Mouse (Mus musculus) R1 (cell line): ENCODE measurements around the gene 4930442H23Rik.
"Not testable (repeated sequence)": the region's sequence is repeated elsewhere in the genome, so short reads cannot be mapped to it uniquely, and the experiment has no call there.

Experiments
- DNase-seq: peaks from one replicate; pipeline ENCODE4 v3.0.0-alpha.2; 2018; ENCODE audit warnings: low read depth, low spot score

4930442H23Rik gene

DNA sequence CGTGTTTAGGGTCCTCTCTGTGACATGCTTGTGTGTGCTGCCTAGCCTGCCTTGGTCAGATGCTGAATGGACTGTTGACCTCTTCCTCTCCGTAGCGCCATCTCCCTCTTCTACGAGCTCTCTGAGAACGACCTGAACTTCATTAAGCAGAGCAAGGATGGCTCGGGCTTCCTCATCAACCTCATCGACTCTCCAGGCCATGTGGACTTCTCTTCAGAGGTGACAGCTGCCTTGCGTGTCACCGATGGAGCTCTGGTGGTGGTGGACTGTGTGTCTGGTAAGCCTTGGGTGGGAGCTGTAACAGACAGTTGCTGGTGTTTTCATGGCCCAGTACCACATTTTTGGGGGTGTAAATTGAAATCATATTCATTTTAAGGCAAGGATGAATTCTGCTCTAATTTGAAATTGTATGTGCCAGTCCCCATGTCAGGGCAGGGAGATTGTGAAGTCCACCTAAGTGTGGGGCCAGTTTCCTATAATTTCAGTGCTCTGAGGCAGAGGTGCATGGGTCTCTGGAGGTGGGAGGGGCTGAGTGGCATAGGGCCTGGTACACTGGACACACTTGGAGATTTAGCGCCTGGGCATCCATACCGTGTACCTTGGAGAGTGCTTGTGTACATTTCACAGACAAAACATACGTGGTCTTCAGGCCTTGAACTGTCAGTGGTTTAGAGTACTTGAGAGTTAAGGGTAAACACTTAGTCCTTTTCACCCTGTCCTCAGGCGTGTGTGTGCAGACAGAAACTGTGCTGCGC, 5.5 kb downstream of the 4930442H23Rik start:
- no peak for DNase-seq

DNA sequence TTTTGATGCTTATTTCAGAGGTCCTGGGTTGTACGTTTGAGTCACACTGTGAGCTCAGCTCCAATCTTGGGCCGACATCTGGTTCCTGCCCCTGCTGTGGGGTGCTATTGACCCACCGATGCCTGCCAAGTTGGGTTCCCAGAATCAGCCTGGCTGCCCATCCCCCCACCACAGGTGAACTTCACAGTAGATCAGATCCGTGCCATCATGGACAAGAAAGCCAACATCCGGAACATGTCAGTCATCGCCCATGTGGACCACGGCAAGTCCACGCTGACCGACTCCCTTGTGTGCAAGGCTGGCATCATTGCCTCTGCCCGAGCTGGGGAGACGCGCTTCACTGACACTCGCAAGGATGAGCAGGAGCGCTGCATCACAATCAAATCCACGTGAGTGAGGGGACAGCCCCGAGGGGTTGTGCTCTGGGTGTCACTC, 6.1 kb downstream of the 4930442H23Rik start:
- DNase-seq, result peak; percentile 53

DNA sequence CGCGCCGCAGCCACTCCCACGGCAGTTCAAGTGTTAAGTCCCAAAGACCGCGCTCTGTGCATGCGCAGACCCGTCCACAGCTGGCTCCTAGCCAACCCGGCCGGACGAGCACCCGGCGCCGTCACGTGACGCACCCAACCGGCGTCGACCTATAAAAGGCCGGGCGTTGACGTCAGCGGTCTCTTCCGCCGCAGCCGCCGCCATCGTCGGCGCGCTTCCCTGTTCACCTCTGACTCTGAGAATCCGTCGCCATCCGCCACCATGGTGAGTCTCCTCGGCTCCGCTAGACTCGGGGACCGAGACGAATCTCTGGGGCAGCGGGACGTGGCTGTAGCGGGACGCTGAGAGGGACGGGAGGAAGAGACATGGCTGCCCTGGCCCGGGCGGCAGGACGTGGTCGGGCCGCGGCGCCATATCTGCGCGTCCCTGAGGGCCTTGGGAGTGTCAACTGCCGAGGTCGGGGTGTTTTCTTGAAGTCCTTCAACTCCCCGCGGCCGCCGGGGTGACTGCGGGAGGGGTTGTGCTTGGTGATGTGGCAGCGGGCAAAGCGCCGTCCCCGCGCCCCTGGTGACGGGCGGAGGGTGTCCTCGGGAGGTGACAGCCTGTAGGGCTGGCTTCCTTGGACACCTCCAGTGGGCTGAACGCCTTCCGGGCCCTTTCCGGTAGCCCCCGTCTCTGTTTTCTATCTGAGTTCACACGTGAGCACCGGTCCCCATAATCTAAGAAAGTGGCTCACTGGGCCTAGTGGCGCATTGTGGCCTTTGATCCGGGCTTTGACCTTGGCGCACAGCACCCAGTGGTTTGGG, 7.0 kb downstream of the 4930442H23Rik start, which contains the start of gene Eef2:
Gene Eef2 (plus strand): TSS at position 166 of the 806 bp plus-strand sequence.
- peak; percentile 96 for DNase-seq

DNA sequence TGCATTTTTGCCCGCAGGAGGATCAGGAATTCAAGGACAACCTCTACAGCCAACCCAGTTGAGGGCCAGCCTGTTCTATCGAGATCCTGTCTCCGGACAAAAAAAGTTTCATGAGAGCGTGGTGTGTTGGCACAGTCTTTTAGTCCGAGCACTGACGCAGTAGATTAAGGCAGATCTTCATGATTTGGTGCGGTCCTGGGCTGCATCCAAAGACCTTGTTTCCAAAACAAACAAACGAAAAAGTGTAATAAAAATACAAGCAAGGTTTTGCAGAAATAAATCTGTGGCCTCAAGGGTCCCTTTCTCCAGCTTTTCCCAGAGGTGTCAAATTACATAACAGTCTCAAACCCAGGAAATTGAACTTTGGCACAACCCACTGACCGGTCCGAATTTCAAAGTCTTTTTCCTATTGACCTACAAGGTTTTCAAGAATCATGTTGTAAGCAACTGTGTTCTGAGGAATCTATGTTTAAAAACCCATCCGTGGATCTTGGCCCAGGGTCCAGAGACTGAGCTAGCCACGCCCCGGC, 7.6 kb downstream of the 4930442H23Rik start:
- no peak for DNase-seq

DNA sequence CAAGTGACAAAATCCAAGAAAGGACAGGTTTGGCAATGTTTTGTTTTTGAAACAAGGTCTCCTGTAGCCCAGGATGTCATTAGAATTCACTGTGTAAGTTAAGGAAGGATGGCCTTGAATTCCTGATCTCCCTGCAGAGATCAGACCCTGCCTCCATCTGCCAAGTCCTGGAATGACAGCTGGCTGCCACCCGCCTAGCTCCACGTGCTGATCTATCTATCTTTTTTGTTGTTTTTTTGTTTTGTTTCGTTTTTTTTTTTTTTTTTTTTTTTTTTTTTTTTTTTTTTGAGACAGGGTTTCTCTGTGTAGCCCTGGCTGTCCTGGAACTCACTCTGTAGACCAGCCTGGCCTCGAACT, 8.3 kb downstream of the 4930442H23Rik start:
- not testable (repeated sequence) for DNase-seq

DNA sequence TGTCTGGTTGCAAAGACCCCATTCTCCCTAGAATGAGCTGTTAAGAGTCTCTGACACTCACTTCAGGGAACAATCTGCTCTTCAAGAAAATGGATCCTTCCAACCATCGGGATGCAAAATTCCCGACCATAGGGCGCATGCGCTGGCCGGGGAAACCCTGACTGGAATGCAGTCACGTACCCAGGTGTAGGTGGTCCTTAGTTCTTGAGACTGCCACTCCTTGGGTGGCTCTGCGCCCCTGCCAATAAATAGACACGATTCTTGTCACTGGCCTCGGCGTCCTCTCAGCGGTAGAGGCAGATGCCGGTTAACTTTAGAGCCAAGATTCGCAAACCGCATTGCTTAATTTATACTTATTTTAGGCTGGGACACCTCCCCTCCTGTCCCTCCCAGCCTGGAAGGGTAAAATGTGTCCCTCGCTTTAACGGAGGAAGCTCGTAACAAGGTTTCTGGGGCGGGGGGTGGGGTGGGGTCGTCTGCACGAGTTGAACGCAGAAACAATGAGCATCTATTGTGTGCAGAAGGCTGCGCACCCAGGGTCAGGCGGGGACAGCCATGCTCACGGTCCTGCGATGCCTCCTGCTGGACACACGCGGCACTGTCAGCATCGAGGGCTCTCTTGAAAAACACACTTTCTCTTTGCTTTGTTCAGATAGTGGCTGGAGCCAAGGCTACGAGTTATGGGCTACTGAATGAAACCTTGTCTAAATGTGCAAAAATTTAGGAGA, 8.9 kb downstream of the 4930442H23Rik start:
- DNase-seq, result peak; percentile 92

DNA sequence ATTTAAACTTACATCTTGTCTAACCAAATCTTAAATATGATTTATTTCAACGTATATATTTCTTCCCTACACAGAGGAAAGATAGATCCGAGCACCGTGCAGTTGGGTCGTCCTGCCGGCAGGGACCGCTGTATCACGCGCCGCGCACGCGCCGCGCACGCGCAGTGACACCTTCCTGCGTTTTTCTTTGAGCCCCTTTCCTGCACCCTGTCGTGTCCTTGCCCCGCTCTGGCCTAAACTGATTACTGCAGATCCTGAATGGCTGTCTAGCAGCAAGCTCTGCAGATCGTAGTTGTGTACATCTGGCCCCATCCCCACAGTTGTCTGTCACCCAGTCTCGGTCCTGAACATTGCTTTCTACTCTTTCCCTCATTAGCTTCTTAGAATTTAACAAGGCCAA, 10.5 kb downstream of the 4930442H23Rik start:
- DNase-seq, result peak; percentile 93

DNA sequence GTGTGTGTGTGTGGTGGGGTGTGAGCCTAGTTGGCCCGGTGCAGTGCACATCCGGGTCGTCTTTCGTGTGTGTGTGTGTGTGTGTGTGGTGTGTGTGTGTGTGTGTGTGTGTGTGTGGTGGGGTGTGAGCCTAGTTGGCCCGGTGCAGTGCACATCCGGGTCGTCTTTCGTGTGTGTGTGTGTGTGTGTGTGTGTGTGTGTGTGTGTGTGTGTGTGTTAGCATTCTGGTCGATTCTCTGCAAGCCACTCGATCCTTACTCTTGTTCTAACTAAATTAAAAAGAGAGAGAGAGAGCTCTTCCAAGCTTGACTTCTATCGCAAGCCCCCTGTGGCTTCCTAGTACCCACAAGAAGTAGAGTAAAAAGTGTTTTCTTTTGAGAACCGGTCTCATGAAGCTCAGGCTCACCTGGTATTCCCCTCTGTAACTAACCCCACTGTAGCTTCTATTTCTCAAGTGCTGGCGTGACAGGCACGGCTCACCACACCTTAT, 14.2 kb downstream of the 4930442H23Rik start:
- peak; percentile 34 for DNase-seq

DNA sequence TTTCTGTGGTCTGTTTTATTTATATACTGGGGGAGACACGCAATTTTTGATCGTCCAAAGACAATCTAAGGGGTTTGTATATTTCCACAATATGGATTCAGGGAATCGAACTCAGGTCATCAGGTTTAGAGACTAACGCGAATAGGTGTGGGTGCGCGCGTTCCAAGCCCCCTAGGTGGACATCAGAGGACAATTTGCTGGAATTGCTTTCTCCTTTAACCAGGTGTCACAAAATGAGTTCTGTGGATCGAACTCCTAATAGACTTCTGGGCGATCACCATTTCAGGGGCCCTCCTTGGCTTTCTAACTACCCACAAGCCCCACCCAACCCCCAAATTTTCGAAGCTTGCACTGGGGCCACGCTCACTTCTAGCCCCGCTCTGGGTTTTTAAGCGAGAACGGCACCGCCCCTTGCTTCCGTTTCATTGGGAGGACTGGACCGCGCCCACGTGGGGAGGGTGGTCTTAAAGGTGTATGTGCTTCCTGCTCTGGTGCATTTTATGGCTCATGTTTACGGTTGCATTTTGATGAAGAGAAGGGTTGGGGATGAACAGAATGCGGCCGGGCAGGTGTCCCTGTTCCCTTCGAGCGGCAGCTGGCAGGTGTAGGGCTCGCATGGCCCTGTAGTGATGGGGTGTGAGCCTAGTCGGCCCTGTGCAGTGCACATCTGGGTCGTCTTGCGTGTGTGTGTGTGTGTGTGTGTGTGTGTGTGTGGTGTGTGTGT, 15.0 kb downstream of the 4930442H23Rik start:
- peak; percentile 94 for DNase-seq

DNA sequence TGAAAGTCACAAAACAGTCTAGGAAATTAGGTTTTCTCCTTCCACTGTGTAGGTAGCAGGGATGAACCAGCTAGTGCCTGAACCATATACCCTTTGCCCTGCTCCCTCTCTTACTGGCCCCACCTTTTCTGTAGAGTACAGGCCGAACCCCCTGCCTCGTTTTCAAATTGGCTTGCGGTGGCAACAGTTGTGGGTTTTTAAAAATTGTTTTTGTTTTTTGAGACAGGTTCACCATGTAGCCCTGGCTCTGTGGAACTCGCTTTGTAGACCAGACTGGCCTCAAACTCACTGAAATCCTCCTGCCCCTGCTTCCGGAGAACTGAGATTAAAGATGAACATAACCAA, 15.6 kb downstream of the 4930442H23Rik start:
- DNase-seq, result no peak

DNA sequence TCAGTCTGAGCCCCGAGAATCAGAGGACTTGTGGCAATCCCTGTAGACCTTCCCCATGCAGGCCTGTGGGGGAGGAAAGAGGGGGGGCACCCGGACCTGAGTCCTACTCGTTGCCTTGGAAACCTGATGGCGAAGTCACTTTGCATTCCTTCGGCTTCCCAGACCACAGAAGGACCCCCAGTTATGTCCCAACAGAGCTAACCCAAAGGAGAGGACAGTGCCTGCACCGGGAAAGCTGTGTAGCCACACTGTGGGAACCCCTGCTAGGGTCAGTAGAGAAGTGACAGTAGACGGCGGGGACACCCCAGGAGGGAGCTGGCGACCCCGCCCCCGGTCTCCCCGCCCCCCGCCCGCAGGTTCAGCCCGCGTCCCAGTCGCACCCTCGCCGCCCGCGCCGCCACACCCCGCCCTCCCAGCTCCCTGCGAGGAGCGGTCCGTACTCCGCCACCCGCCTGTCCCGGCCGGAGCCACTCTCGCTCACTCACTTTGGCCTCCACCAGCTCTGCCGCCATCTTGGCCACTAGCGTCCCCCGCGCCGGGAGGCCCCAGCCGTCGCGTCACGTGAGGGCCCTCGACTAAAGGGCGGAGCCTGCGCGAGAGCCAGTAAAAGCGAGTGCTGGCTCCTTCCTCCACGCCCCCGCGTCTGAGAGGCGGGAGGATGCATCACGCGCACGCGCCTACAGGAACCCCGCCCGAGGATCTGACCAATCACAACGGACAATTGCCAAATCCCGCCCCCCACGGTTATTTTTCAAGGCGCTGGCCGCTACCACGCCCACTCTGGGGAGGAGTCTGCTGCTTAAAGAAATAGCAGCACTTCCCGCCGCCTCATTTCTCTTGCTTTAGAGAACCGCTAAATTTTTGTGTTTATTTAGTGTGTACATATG, 16.2 kb downstream of the 4930442H23Rik start, which contains the start of gene Pias4:
Gene Pias4 (minus strand): TSS at position 724 of the 887 bp plus-strand sequence.
- peak; percentile 99 for DNase-seq

DNA sequence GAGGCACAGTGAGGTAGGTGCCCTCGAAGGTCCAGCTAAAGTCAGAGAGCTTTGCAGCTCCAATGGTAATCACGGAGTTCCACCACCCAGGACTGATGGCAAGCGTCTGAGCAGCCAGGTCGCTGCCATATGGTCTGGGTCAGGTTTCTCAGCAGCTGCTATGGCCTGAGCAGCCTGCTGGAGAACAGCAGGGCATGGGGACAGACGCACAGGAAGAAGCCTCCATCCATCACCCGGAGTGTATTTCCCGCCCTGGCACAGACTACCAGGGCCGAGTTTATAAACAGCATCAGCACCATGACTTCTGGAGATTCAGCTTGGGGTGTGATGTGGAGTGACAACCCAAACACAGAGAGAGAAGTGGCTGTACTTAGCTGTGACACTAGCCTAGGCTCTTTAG, 18.5 kb downstream of the 4930442H23Rik start:
- DNase-seq, result no peak

DNA sequence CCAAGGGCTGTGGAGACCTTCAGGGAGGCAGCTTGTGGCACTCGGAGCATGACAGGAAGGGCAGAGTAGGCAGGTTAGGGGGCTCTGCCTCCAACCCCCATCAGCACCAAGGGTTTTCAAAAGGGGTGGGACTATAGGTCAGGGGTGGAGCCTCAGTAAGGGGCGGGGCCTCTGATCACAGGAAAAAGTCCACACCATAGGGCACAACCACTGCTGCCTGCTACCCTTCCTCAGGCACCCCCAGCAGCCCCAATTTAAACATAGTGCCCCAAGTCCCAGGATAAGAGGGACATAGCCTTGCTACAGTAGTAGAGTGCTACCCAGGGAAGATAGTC, 21.4 kb downstream of the 4930442H23Rik start:
- DNase-seq, result peak; percentile 66

DNA sequence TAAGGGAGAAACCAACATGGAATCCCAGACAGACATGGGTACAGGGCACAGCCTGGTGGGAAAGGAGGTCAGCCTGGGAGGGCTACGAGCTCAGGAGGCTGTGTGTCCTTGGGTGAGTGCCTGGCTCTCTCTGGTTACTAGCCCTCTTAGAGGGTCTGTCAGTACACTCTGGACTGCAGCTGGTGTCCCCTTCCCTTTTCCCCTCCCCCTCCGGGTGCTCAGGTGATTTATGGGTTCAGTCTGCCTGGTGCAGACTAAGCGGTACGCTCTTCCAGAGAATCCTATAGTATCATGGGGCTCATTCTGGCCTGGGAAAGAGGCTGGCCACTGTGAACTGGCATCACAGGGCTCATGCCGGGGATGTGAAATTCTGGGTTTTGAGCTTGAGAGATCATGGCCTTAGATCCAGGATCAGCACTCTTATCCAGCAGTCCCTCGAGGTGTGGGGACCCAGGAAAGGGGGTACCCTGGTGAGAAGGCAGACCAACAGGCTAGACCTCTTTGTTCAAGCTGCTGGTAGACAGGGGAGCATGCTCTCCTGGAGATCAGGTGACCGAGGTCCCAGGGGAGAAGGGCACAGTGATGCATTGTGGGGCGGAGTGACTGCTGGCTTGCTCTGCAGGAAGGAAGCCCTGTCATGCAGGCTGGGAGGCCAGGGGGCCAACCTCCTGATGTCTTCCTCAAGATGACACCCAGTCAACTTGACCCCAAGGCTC, 21.9 kb downstream of the 4930442H23Rik start:
- DNase-seq, result no peak

DNA sequence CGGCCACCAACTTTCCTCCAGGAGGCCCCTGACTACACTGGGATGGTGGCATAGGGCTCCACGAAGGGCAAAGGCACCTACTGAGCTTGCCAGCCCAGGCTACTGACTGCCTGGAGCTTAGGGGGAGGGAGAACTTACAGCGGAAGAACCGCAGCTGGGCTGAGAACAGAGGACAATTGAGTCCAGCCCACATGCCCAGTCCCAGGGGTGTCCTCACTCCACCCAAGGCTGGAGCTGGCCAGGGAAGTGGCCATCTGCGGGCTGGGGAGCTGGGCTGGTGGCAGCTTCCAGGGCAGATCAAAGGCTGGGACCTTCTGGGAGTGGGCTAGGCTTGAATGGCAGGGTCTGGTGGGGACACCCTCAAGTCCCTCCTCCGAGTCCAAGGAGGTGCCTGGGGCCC, 28.9 kb downstream of the 4930442H23Rik start:
- no peak for DNase-seq

DNA sequence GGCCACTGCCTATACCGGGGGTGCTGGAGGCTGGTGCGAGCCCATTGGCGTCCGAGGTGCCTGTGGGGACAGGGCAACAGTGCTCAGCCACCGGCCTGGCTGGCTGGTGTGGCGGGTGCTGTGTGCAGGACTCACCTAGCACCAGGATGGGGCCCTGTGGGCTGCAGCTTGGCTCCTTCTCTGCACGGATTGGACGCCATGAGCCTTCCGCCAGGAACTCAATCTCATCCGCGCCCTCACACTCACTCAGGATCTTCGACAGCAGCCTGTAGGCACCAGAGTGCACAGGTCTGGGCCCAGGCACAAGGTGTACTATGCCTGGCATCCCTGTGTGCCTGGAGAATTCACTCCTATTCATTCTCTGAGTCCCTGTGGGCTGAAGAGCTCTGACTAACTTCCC, 29.3 kb downstream of the 4930442H23Rik start:
- DNase-seq, result peak; percentile 31

DNA sequence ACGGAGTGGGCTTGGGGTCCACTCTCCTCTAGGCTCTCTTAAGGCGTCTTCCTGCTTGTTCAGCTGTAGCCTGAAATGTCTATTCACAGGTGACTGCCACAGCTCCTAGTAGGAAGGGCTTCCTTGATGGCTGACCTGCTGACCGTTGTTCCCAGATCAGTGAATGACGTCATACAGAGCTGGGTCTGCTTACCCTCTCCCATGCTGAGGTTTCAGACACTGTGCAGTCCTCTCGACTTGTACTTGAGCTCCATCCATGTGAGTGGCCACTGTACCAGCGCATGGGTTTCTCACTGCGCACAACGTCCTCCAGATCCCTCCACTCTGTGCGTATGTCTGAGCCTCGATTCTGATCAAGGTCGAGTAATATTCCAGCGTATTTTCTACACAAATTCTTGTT, 31.0 kb downstream of the 4930442H23Rik start:
- DNase-seq, result peak; percentile 18

DNA sequence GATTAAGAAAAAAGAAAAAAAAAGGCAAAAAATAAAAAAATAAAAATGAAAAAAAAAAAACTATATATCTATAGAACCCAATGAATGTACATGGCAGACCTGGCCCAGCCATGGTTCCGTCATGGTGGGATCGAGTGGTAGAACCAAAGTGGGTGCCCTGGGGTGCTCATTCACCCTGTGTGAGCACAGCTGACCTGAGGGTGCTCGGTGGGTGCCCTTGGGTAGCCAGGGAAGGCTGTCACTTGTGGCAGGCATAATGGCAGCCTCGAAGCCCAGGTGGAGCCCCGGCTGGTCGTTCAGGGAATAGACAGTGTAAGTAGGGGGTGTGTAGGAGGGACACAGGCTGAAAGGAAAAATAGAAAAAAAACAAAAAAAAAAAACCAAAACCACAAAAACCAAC, 32.4 kb downstream of the 4930442H23Rik start:
- no peak for DNase-seq

DNA sequence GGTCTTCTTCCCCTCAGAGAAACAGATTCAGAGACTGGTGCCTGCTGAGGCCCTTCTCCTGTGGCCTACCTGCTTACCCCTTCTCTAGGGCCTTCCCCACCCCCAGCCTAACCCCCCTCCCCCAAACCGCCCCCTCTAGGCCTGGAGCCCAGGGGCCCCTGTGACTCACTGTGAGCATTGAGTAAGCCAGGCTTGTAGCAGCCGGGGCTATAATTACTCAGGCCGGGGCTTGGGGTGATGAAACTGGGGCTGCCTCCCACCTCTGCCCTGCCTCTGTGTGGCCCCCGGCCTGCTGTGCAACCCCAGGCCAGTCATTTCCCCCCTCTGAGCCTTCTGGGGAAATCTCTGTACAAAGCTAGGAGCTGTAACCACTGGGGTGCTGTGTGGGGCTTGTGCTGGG, 37.4 kb downstream of the 4930442H23Rik start:
- DNase-seq, result no peak

DNA sequence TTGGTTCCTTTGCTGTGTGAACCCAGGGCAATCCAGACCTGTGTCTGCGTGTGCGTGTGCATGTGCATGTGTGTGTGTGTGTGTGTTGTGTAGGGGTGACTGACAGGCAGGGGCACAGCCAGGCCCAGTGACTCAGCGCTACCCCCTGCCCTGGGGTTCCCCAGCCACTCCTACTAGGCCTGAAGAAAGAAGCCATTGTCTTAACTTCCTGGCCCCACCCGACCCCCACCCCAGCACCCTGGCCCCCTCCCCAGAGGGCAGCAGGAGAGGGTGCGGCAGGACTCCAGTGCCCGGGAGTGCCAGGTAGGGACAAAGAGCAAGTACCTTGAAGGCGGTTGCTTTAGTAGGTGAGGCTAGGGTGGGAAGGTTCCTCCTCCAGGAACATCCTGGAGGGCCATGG, 37.9 kb downstream of the 4930442H23Rik start:
- peak; percentile 14 for DNase-seq
